Mouse (Mus musculus) liver, embryonic 14.5 days (tissue): Measurements from ENCODE around the gene Gtse1.
A peak's percentile ranks its signal among the peaks of the same experiment; 100 is the strongest.

Experiments used
- CTCF ChIP-seq: IDR thresholded peaks from 2 replicates; pipeline ENCODE4 v1.5.1; 2016; ENCODE audit warnings: antibody characterized with exemption, low read depth, control low read depth
- EP300 ChIP-seq: IDR thresholded peaks from 2 replicates; pipeline ENCODE4 v1.6.1; 2016; ENCODE audit warnings: antibody characterized with exemption, low read depth

- peak; percentile 78 for TF ChIP-seq CTCF
- no peak for TF ChIP-seq EP300
Measured at GRCm38 (mm10) chr15:85878848-85879497, 19.4 kb downstream of the Gtse1 start, which contains the start of gene Trmu.
